Mouse (Mus musculus) forebrain, embryonic 15.5 days (tissue): ENCODE data around the gene Col17a1. TPM values are rescaled to one million over a fixed set of nuclear protein-coding genes. Genes with fewer than 3 reads are reported as not detected.

Source experiments
- ATAC-seq: fragments of 200-750 bp; cut with Nextera tagmentation; replicated peaks from 2 replicates; pipeline ENCODE4 v1.8.0; 2017; ENCODE audit warnings: mild to moderate bottlenecking, moderate TSS enrichment, moderate library complexity
- H3K27ac ChIP-seq: fragments of 300-500 bp; sonication (generic); replicated peaks from 2 replicates; pipeline ENCODE4 v1.5.1; 2015; ENCODE audit warnings: mild to moderate bottlenecking, inconsistent platforms
- H3K27me3 ChIP-seq: fragments of 300-500 bp; sonication (generic); 2 replicates; pipeline ENCODE4 v1.6.1; 2015; ENCODE audit warnings: inconsistent platforms
- H3K36me3 ChIP-seq: fragments of 300-500 bp; sonication (generic); 2 replicates; pipeline ENCODE4 v1.6.1; 2015; ENCODE audit warnings: mild to moderate bottlenecking, inconsistent platforms
- H3K4me1 ChIP-seq: fragments of 300-500 bp; sonication (generic); 2 replicates; pipeline ENCODE4 v1.6.1; 2015; ENCODE audit warnings: inconsistent platforms
- H3K4me2 ChIP-seq: fragments of 300-500 bp; sonication (generic); replicated peaks from 2 replicates; pipeline ENCODE4 v1.6.1; 2015; ENCODE audit warnings: mild to moderate bottlenecking, inconsistent platforms
- H3K4me3 ChIP-seq: fragments of 300-500 bp; sonication (generic); 2 replicates; pipeline ENCODE4 v1.5.1; 2015; ENCODE audit warnings: mild to moderate bottlenecking, inconsistent platforms
- H3K9ac ChIP-seq: fragments of 300-500 bp; sonication (generic); replicated peaks from 2 replicates; pipeline ENCODE4 v1.6.1; 2015; ENCODE audit warnings: mild to moderate bottlenecking, inconsistent platforms
- H3K9me3 ChIP-seq: fragments of 300-500 bp; sonication (generic); 2 replicates; pipeline ENCODE4 v1.6.1; 2016; ENCODE audit warnings: inconsistent platforms
- WGBS: fragments of 180-500 bp; shearing (Covaris S2); methylation state at CpG from one replicate; pipeline ENCODE4 v1.1.7; 2015; ENCODE audit warnings: mixed read lengths; 5-methylcytosine and 5-hydroxymethylcytosine counted together
- polyA plus RNA-seq: library from polyadenylated mRNA; unstranded; fragments of >200 nt; fragmentation: Nextera tagmentation; extraction: Ambion mirVana; gene quantifications from 2 replicates; pipeline ENCODE4 v1.2.1, GENCODE M21; 2015

The Col17a1 gene
- polyA plus RNA-seq, 1 experiment from 2014 or later, result 0.55 TPM

DNA sequence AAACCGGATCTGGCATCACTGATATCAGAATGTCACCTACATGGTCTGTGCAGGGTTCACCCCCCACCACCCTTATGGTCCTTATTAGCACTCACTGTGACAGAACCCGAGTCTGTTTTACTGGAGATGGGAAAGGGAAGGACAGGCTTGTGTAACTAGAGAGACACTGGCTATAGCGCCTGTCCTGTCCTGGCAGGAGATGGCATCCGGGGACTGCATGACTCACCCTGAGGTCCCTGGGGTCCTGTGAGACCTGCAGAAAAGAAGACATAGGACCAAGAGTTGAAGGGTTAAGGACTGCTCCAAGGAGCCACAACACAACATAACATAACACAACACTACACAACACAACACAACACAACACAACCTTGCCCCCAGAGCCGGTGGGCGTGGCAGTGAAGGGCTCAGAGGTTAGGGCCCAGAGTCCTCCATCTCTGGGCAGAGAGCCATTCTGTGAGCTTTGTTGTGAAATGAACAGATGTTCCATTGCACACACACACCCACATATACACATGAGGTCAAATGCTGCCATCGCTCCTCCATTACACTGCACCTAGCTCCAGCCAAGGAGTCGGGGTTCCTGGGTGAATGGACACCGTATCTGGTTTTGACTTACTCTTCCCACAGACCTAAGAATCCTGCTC, 32.0 kb downstream of the Col17a1 start:
- Histone ChIP-seq H3K9me3 (no peaks in the 10 kb centered on the region), H3K36me3 (no peaks in the 10 kb centered on the region), H3K9ac (no peak overlapping the region), H3K4me3 (no peak overlapping the region), H3K4me2 (no peak overlapping the region), H3K27me3 (no peaks in the 10 kb centered on the region), H3K27ac (no peak overlapping the region), H3K4me1 (peaks cover 5% of the 10 kb centered on the region)
- ATAC-seq, result no peak
- 86% methylated on average over 9 of the region's 9 CpGs for WGBS

GRCm38 (mm10) chr19:47658914-47659535, 32.9 kb downstream of the Col17a1 start:
- 6% methylated on average over 5 of the region's 5 CpGs for WGBS
- Histone ChIP-seq H3K4me3 (no peak overlapping the region), H3K9me3 (no peaks in the 10 kb centered on the region), H3K27me3 (no peaks in the 10 kb centered on the region), H3K4me2 (no peak overlapping the region), H3K27ac (no peak overlapping the region), H3K36me3 (no peaks in the 10 kb centered on the region), H3K9ac (no peak overlapping the region), H3K4me1 (peaks cover 5% of the 10 kb centered on the region)
- peak; percentile 81 for ATAC-seq

DNA sequence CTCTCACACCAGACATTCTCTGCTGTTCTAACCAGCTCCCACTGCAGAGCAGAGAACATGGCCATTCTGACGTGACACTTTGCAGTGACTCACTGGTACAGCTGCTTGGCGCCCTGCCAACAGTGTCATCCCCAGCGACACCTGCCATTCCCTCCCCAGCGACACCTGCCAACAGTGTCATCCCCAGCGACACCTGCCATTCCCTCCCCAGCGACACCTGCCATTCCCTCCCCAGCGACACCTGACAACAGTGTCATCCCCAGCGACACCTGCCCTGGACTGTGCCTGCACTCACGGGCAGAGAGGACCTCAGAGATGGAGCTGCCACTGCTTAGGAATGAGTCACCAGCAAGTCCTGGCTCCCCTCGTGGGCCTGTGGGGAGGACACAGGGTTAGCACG, 37.0 kb downstream of the Col17a1 start:
- no peaks in the 10 kb centered on the region for H3K27me3 ChIP-seq
- no peak for ATAC-seq
- no peak overlapping the region for H3K4me2 ChIP-seq
- no peak overlapping the region for H3K9ac ChIP-seq
- 70% methylated on average over 11 of the region's 11 CpGs for WGBS
- no peaks in the 10 kb centered on the region for H3K36me3 ChIP-seq
- H3K27ac ChIP-seq, result no peak overlapping the region
- no peaks in the 10 kb centered on the region for H3K9me3 ChIP-seq
- peaks cover 5% of the 10 kb centered on the region for H3K4me1 ChIP-seq
- no peak overlapping the region for H3K4me3 ChIP-seq

DNA sequence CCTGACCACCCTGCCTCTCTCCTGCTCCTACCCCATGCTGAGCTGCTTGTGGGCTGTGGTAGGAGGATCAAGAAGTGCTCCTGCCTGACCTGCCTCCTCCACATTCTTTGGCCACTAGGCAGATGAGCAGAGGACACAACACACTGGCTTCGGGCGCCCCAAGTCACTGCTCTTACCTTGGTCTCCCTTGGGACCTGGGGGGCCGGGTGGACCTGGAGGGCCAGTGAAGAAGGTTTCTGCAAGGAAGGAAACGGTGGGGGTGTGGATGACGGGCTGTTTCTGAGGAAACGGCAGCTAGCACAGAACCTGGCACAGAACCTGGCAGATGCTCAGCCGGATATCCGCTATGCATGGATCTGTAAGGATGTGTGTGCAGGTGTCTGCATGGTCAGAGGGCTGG, 38.7 kb downstream of the Col17a1 start:
- H3K4me2 ChIP-seq, result no peak overlapping the region
- no peak for ATAC-seq
- 88% methylated on average over 8 of the region's 8 CpGs for WGBS
- H3K4me3 ChIP-seq, result no peak overlapping the region
- no peaks in the 10 kb centered on the region for H3K36me3 ChIP-seq
- H3K9ac ChIP-seq, result no peak overlapping the region
- no peaks in the 10 kb centered on the region for H3K27me3 ChIP-seq
- H3K27ac ChIP-seq, result no peak overlapping the region
- no peaks in the 10 kb centered on the region for H3K4me1 ChIP-seq
- H3K9me3 ChIP-seq, result no peaks in the 10 kb centered on the region

GRCm38 (mm10) chr19:47652255-47652654, 39.6 kb downstream of the Col17a1 start:
- Histone ChIP-seq H3K27ac (no peak overlapping the region), H3K9ac (no peak overlapping the region), H3K36me3 (no peaks in the 10 kb centered on the region), H3K4me3 (no peak overlapping the region), H3K9me3 (no peaks in the 10 kb centered on the region), H3K4me1 (no peaks in the 10 kb centered on the region), H3K4me2 (no peak overlapping the region), H3K27me3 (no peaks in the 10 kb centered on the region)
- WGBS, result 79% methylated on average over 8 of the region's 8 CpGs
- no peak for ATAC-seq

- H3K9ac ChIP-seq, result no peak overlapping the region
- H3K9me3 ChIP-seq, result no peaks in the 10 kb centered on the region
- H3K4me2 ChIP-seq, result no peak overlapping the region
- ATAC-seq, result no peak
- H3K27ac ChIP-seq, result no peak overlapping the region
- 92% methylated on average over 5 of the region's 5 CpGs for WGBS
- H3K4me1 ChIP-seq, result no peaks in the 10 kb centered on the region
- H3K27me3 ChIP-seq, result no peaks in the 10 kb centered on the region
- no peak overlapping the region for H3K4me3 ChIP-seq
- H3K36me3 ChIP-seq, result no peaks in the 10 kb centered on the region
Measured at GRCm38 (mm10) chr19:47651160-47651480, 40.8 kb downstream of the Col17a1 start.

GRCm38 (mm10) chr19:47650366-47651159, 41.3 kb downstream of the Col17a1 start:
- H3K36me3 ChIP-seq, result no peaks in the 10 kb centered on the region
- ATAC-seq, result no peak
- H3K9me3 ChIP-seq, result no peaks in the 10 kb centered on the region
- H3K4me3 ChIP-seq, result no peak overlapping the region
- no peaks in the 10 kb centered on the region for H3K4me1 ChIP-seq
- H3K4me2 ChIP-seq, result no peak overlapping the region
- no peaks in the 10 kb centered on the region for H3K27me3 ChIP-seq
- no peak overlapping the region for H3K9ac ChIP-seq
- WGBS, result 89% methylated on average over 16 of the region's 16 CpGs
- H3K27ac ChIP-seq, result no peak overlapping the region

DNA sequence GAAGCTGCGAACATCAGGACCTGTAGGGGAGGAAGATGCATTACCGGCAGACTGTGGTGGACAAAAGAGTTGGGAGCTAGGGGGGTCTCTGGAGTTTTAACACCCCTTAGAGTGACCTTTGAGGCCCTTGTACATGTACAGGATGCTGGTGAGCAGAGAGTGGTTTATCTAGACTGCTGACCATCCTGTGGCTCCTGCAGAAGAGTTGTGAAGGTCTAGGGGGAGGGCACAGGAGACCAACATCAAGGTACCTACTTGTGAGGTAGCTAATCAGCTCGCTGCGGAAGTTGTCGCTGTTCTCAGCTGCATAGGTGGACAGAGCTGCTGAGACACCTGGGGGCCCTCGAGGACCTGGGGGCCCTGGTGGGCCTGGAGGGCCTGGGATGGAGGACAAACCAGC, 42.8 kb downstream of the Col17a1 start:
- H3K4me2 ChIP-seq, result no peak overlapping the region
- no peaks in the 10 kb centered on the region for H3K4me1 ChIP-seq
- WGBS, result 93% methylated on average over 6 of the region's 6 CpGs
- ATAC-seq, result no peak
- no peak overlapping the region for H3K27ac ChIP-seq
- H3K27me3 ChIP-seq, result no peaks in the 10 kb centered on the region
- H3K9ac ChIP-seq, result no peak overlapping the region
- no peaks in the 10 kb centered on the region for H3K36me3 ChIP-seq
- H3K9me3 ChIP-seq, result no peaks in the 10 kb centered on the region
- no peak overlapping the region for H3K4me3 ChIP-seq

DNA sequence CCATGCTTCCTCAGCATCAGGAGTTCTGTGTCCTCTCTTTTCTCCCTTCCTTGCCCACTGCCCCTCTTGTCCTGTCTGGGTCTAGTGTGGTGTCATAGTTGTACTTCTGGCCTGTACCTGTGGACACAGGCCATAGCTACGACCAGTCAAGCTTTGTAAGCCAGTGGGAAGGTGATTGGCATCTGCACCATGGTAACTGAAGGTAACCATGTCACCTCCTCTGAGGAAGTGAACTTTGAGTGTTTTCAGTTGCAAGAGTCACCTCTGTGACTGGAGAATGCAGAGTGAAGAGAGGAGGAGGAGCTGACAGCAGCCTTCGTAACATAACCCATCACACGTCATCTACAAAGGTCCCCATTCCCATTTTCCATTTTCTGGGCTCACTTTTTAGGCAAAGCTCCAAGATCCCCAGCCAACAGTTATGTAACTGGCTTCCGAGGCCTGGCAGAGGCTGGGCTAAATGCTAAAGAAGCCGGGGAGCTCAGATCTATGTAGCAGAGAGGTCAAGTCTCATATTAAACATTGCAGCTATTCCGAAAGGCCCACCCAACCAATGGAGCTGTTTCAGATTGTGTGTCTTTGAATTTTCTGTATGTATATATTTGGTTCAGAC, 45.3 kb downstream of the Col17a1 start:
- H3K9me3 ChIP-seq, result no peaks in the 10 kb centered on the region
- H3K4me3 ChIP-seq, result no peak overlapping the region
- H3K27ac ChIP-seq, result no peak overlapping the region
- H3K9ac ChIP-seq, result no peak overlapping the region
- H3K36me3 ChIP-seq, result peaks cover 11% of the 10 kb centered on the region; the same call in 1 of the 2 replicates
- 84% methylated on average over 6 of the region's 6 CpGs for WGBS
- no peak for ATAC-seq
- no peaks in the 10 kb centered on the region for H3K4me1 ChIP-seq
- no peaks in the 10 kb centered on the region for H3K27me3 ChIP-seq
- no peak overlapping the region for H3K4me2 ChIP-seq

- Histone ChIP-seq H3K4me1 (no peaks in the 10 kb centered on the region), H3K4me2 (no peak overlapping the region), H3K27me3 (no peaks in the 10 kb centered on the region), H3K27ac (no peak overlapping the region), H3K4me3 (no peak overlapping the region), H3K9me3 (no peaks in the 10 kb centered on the region), H3K36me3 (peaks cover 18% of the 10 kb centered on the region; the same call in 1 of the 2 replicates), H3K9ac (no peak overlapping the region)
- ATAC-seq, result no peak
- 27% methylated on average over 6 of the region's 6 CpGs for WGBS
Measured at GRCm38 (mm10) chr19:47645583-47645982, 46.3 kb downstream of the Col17a1 start.

DNA sequence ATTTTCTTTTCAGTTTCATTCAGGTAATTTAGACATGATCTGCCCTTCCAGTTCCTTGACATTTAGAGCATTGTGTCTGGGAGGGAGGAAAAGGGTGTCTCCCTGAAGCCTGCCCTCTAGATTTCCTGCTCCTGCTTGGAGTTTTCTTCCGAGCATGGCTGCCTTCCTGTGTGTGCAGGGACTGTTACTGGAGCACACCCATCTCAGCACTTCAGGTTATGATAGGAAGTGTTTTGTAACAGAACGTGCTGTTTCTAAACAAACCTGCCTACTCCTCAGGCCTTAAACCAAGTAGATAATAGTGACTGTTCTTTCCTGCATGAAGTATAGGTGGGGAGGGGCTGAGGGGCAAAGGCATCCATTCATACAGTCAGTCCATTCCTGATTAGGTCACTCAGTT, 48.0 kb downstream of the Col17a1 start:
- no peak overlapping the region for H3K4me2 ChIP-seq
- no peak for ATAC-seq
- H3K27ac ChIP-seq, result no peak overlapping the region
- H3K9ac ChIP-seq, result no peak overlapping the region
- no peaks in the 10 kb centered on the region for H3K27me3 ChIP-seq
- no peaks in the 10 kb centered on the region for H3K4me1 ChIP-seq
- peaks cover 34% of the 10 kb centered on the region for H3K36me3 ChIP-seq
- no peak overlapping the region for H3K4me3 ChIP-seq
- no peaks in the 10 kb centered on the region for H3K9me3 ChIP-seq
- WGBS, result 64% methylated on average over 2 of the region's 2 CpGs

- ATAC-seq, result no peak
- no peak overlapping the region for H3K9ac ChIP-seq
- no peaks in the 10 kb centered on the region for H3K27me3 ChIP-seq
- no peaks in the 10 kb centered on the region for H3K4me1 ChIP-seq
- H3K4me3 ChIP-seq, result no peak overlapping the region
- H3K36me3 ChIP-seq, result peaks cover 39% of the 10 kb centered on the region
- H3K27ac ChIP-seq, result no peak overlapping the region
- no peaks in the 10 kb centered on the region for H3K9me3 ChIP-seq
- H3K4me2 ChIP-seq, result no peak overlapping the region
- 91% methylated on average over 4 of the region's 4 CpGs for WGBS
Measured at GRCm38 (mm10) chr19:47635380-47635779, 56.5 kb downstream of the Col17a1 start.
